Mouse (Mus musculus): ENCODE data around the gene Spesp1.

The Spesp1 gene

DNA sequence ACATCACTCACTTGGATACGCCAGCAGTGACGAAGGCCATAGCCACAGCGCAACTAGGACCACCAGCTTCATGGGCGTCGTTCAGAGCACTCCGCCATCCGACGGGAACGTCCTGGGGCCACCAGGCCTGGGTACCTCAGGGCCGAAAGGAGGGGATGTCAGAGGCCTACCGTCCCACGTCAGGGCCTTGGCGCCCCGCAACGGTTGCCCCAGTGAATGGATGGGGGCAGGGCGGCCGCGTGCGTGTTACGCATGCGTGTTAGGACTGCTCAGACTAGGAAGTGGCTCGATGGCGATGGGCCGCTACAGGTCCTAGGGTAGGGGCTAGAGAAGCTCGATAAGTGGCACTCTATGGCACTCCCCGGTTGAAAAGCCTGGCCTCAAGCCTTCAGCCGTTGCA lies at the start of gene Spesp1:
Gene Spesp1, minus strand, starts transcription at position 218 of the 400 bp plus-strand sequence.
- no peak for DNase-seq (ENCODE audit: low read depth, low spot score)

DNA sequence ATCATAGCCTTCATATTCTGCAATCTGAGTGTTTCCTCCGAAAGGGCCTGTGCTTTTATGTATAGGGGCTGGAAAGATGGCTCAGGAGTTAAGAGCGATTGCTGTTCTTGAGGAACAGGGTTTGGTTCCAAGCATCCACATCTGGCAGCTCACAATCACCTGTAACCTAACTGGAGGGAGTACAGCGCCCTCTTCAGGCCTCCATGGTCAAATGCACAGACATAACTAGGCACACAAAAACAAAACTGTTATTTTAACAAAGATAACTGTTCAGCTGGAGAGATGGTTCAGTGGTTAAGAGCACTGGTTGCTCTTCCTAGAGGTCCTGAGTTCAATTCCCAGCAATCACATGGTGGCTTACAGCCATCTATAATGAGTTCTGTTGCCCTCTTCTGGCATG lies 44.0 kb upstream of the Spesp1 start:
- peak; percentile 39 for DNase-seq (ENCODE audit: low read depth, low spot score)

DNA sequence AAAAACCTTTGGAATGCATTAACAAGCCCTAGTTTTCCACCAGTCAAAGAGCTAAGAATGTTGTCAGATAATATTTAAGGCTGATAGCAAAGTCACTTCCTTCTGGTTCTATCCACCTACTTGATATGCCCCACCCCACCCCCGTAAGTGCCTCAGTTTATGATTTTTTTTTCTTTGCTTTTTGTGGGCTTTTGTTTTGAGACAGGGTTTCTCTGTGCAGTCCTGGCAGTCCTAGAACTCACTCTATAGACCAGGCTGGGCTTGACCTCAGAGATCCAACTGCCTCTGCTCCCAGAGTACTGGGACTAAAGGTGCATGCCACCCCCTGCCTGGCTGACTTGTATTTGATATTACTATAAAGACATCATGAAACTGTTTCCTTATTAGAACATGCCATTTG lies 41.8 kb upstream of the Spesp1 start:
- no peak for DNase-seq (ENCODE audit: low read depth, low spot score)

DNA sequence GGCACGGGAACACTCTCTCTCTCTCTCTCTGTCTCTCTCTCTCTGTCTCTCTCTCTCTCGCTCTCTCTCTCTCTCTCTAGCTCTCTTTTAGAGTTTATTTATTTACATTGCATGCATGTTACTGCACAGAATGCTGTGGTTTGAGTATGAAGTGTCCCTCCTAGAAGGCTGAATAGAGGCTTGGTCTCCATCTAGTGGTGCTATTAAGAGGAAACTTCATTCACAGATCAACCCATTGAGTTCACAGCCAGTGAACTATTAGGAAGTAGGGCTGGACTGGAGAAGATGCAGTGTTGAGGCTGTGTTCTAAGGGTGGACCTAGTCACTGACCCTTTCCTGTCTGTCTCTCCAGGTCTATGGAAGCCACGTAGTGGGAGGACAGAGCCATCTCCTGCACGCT lies 36.7 kb upstream of the Spesp1 start:
- DNase-seq (ENCODE audit: low read depth, low spot score): no peak

DNA sequence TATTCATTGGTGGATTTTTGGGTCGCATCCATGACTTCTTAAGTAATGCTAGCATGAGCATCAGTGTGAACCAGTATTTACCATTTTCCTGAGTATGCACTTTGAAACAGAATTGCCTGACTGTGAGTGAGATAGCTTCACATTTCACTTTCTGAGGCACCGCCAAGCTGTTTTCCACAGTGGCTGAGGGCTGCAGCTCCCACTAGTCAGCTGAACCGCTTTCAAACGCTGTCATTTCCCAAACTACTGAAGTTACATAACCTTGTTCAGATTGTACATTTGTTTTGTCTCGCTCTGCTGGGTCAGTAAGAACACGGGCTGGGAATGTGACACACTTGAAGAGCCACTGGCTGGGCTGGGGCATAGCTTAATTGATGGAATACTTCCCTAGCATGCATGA lies 33.5 kb upstream of the Spesp1 start:
- no peak for DNase-seq (ENCODE audit: low read depth, low spot score)

GRCm38 (mm10) chr9:62296891-62297290 lies 14.9 kb upstream of the Spesp1 start:
- DNase-seq (ENCODE audit: low read depth, low spot score): no peak

DNA sequence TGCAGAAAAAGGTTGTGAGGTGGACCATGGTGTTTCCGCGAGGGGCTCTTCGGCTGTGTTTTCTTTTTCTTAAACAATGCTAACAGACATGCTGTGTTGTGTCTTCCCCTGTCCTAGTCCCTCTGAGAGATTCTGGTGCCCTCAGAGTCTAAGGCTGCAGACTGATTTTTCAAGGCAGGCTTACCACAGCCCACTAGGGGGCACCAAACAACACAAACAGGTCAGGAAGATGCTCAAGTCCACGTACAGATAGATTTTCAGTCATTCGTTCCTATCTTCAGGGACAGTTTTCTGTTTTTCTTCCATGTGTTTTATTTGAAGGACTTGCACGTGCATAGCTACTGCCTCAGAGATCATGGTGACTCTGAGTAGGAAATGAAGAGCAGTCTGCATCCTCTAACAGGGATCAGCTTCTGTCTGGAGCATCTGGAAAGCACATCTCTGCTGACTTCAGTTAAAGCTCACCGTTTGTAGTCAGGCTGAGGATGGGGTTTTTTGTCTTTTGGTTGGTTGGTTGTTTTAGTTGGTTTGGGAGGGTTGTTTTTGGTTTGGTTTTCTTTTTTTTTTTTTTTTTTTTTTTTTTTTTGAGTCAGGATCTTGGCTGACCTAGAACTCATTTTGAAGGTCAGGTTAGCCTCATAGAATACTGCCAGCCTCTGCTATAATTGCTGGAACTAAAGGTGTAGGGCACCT lies 13.1 kb upstream of the Spesp1 start:
- DNase-seq (ENCODE audit: low read depth, low spot score): peak; percentile 79

- no peak for DNase-seq (ENCODE audit: low read depth, low spot score)
These were observed 5.6 kb upstream of the Spesp1 start for GRCm38 (mm10) chr9:62287633-62288025.

GRCm38 (mm10) chr9:62286967-62287632 lies 5.1 kb upstream of the Spesp1 start:
- peak; percentile 70 for DNase-seq (ENCODE audit: low read depth, low spot score)

DNA sequence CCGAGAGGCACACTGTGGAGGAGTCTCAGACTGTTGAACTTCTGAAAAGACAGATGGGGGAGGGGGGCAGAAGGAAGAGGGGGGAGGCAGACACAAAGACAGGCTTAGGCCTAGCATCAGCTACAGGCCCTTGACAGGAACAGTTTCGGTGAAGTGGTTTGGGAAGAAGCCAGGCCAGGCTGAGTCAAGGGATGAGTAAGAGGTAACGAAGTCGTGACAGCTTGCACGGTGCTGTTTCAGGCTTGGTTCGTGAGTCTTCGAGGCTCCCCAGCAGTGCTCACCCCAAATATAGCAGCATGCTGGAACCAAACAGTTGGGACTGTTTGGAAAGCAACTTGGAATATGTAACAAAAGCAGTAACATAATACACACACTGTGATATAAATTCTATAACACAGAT lies 2.3 kb upstream of the Spesp1 start:
- DNase-seq (ENCODE audit: low read depth, low spot score): no peak

DNA sequence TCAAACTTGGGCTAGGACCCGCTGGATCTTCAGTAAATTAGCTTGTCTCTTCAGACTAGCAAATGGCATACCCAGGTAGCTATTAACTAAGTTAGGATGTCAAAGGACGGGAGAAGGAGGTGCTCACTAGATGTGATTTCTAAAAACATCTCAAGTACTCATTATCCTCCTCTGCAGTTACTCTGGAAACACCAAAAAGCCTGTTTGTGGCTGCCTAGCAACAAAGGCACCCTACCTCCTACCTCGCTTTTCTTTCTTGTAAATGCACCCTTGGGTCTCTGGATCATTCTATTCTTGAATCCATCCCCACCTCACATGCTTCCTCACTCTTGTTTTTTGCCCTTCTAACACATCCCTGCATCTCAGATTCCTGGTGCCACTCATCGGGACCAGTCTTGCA lies 5.1 kb downstream of the Spesp1 start:
- no peak for DNase-seq (ENCODE audit: low read depth, low spot score)

DNA sequence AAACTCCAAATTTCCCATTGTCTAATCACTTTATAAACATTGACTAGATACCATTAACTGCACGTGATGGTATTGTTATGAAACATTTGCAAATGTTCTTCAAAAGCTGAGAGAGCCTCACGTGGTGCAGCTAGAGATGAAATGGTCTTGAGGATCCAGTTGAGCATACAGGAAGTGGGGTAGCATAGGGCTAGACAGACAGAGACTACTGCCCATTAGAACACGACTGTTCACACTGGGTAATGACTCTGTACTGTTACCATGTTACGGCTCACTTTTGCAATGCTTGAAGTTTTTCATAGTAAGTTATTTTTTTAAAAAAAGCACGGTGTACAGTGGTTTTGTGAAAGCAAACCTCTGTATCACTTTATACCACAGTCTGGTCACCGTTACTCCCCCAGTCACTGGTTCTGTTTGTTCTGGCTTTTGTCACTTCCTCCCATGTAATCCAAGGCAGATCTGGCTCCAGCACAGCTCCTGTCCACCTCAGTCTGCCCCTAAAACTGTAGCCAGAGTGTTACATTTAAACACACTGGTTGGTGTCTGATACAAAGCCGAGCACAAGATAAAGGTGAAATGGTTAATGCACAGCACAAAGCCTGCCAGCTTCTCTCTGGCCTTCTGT lies 11.1 kb downstream of the Spesp1 start:
- DNase-seq (ENCODE audit: low read depth, low spot score): no peak

- DNase-seq (ENCODE audit: low read depth, low spot score): no peak
These were observed 12.8 kb downstream of the Spesp1 start for GRCm38 (mm10) chr9:62269161-62269560.

GRCm38 (mm10) chr9:62265278-62265677 lies 16.7 kb downstream of the Spesp1 start:
- DNase-seq (ENCODE audit: low read depth, low spot score): no peak

- no peak for DNase-seq (ENCODE audit: low read depth, low spot score)
These were observed 18.4 kb downstream of the Spesp1 start for GRCm38 (mm10) chr9:62263652-62264051.

DNA sequence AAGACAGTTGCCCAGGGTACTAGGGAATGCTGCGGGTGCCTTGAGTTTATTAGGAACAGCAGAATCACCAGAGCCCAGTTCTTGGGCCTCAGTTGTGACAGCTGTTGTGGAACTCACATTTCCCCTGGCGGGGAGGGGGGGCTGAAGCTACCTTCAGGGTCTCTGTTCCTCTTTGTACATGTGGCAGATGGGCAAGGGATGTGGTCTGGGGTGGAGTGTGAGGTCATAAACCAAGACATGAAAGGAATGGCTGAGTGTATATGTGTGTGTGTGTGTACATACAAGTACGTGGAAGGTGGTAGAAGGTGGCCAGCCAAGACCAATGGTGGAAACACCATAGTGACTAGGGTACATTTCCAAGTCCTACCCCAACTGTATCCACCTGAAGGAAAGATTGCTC lies 20.6 kb downstream of the Spesp1 start:
- DNase-seq (ENCODE audit: low read depth, low spot score): peak; percentile 16

DNA sequence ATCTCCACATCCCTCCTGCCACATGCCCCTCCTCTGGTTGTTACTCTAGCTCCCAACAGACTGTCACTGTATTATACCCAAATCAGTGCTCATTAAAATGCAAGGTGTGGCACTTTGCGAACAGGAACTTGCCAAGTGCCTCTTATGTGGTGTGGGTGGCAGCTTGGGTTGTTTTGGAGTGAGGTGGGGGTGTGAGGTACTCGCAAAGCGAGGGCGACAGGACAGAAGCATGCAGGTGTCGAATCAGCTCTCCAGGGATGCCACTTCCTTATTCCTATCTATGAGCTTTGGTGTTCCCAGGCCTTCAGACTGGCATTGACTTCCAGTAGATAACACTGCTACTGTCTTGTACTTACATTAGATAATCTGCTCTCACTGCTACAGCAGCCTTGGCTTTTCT lies 21.0 kb downstream of the Spesp1 start:
- no peak for DNase-seq (ENCODE audit: low read depth, low spot score)

DNA sequence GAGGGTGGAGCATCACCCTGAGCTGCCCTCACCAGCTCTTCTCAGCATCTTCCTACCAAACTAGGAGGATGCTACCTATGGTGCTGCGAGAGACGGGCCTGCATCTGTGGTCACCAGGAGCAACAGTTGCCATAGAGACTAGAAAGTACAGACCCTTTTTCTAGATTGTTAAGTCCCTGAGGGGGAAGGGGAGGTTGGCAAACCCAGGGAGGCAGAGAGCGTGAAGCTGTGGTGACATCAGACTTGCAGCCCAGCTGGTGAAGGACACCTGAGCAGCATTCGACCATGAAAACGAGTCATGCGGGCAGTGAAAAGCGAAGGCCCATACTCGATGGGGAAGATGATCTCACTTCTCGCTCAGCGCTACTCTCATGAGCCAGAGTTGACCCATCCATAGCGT lies 24.0 kb downstream of the Spesp1 start:
- peak; percentile 78 for DNase-seq (ENCODE audit: low read depth, low spot score)

- DNase-seq (ENCODE audit: low read depth, low spot score): no peak
These were observed 26.0 kb downstream of the Spesp1 start for GRCm38 (mm10) chr9:62255896-62256576.

GRCm38 (mm10) chr9:62253736-62254443 lies 28.1 kb downstream of the Spesp1 start:
- DNase-seq (ENCODE audit: low read depth, low spot score): peak; percentile 74

DNA sequence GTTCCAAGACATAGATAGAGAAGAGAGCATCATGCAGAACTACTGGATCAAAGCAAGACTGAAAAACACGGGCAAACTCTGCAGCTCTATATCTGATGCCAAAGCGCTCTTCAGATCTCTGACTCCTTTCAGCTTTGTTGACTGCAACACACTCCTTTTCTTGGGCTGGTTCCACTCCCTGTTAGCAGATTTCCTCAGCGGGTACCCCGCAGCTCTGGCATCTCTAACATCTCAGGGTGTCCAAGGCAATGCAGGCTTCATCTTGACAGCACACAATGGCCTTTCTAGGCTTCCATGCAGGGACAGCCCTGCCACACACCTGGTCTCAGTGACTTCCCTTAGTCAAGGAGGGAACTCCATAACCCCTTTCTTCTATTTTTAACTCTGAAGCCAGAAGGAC lies 31.7 kb downstream of the Spesp1 start:
- DNase-seq (ENCODE audit: low read depth, low spot score): no peak

All from A20 (cell line).